Mouse (Mus musculus): Measurements from ENCODE around the gene Gm11985.

Gm11985 gene

GRCm38 (mm10) chr11:7188469-7188868 lies at the start of gene Gm11985:
Gm11985 (minus strand) TSS chr11:7188569.
- WGBS: 90% methylated on average over 13 of the region's 13 CpGs

DNA sequence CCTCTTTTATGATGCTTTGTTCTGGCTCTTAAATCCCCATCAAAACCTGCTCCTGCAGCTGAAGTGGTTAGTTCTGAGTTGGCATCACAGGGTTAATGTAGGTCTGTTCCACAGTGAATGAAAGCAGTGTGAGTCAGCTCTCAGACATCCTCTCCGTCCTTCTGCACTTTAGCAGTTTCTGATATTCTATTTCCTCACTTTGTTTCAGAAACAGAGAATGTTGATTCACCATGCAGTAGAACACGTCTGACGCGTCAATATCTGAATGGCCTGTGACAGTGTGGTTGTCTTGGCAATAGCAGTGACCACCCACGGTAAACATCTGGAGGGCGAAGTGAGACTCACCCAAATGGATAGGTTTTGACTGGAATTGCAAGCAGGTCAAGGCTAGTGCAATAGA lies 49.3 kb upstream of the Gm11985 start:
- WGBS: 60% methylated on average over 6 of the region's 6 CpGs

DNA sequence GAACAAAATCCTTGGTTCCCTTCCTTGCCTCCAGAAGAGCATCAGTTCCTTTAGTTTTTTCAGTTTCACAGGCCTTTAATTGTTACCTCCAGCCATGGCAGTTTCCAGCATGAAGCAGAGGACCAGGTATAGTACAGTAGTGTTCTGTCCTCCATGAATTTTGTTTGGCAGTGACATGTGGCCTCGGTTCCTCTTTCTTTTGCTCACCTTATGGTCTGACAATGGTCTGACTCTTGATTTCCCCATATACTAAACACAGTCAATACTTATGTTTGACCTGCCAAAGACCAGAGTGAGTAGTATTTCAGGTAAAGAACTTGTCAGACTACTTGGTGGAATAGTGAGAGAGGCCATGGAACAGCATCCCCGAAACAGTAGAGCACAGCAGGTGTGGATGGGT lies 48.4 kb upstream of the Gm11985 start:
- 97% methylated on average over 2 of the region's 2 CpGs for WGBS

GRCm38 (mm10) chr11:7234981-7235609 lies 46.7 kb upstream of the Gm11985 start:
- WGBS: 37% methylated on average over 3 of the region's 3 CpGs

DNA sequence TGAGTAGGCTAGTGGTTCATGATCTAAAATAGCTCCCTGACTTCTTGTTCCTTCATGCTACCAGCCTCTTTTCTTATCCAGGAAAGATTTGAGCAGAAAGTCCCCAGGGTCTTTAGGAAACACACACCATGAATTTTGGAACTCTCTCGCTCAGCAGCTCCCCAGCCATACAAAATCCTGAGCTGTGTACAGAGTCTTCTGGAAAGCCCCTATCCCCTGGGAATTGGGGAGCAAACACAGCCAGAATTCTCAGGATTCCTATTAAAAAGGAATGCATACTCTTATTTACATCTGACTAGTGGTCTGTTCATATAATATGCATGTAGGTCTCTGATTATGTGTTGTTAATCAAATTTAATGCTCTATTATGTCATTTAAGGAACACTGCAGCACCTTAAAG lies 46.1 kb upstream of the Gm11985 start:
- 89% methylated on average over 1 of the region's 1 CpGs for WGBS

DNA sequence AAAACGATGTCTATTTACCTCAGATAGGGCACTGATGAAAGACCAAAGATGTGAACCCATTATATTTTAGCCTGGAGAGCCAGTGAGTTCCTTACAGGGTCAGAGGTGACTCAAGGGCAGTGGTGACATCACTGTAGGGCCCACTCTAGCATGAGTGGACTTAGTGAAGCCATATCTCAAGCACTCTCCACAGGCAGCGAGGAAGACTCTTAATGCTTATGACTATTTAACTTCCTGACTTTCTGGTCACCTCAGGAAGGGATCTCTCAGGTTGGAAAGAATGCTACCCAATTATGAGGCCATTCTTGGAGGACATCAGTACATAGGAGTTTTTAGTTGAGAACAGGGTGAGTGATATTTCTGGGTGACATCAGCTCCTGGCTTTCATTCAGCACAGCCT lies 45.0 kb upstream of the Gm11985 start:
- 88% methylated on average over 2 of the region's 2 CpGs for WGBS

DNA sequence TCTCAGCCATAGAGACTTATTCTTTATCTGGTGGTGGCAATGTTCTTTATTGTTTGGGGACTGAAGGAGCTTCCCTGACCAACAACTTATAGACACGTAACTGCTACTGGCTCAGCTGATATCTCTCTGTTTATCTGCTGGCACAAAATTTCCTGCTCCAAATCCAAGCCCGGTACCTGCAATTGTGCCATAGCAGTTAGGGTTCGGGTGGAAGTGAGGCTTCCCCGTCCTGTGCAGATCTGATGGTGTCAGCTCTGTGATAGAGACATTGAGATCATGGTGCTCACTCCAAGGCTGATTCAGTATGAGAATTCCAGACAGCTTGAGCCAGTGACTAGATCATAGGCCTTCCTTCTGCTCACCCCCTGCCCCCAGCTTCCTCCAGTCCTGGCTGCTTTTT lies 43.6 kb upstream of the Gm11985 start:
- 96% methylated on average over 4 of the region's 4 CpGs for WGBS

DNA sequence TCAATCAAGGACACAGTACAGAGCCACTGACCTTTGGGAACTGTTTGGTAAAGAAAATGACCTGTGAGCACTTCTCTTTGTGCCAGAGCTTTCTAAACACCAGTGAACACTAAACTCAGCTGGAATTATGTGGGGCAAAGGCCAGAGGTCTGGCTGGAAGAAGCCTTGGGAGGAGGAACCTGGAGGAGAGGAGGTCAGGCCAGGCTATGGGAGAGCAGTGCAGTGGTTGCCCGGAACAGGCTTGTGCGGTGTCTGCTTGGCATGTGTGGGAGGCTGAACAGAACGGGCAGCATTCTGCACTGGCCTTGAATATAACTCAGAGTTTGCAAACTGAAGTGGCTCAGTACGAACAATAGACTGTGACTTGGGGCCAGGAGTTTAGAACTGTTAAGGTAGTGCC lies 41.6 kb upstream of the Gm11985 start:
- WGBS: 58% methylated on average over 4 of the region's 4 CpGs

DNA sequence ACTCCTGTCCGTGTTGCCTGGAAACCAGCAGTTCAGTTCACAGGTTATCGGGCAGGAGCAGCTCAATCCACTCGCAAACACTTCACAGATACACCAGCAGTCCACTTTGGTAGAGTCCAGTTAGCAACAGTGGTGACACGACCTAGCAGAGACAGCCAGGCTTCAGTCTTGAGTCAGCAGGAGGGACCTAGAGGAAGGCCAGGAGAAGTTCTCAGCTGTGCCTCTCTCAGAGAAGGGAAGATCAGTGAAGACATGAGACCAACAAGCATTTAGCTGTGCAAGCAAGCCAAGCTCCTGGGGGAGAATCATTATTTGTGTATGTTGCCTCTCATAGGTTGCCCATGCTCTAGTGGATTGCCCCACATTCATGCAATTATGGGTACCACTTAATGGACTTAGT lies 39.7 kb upstream of the Gm11985 start:
- 97% methylated on average over 4 of the region's 4 CpGs for WGBS

DNA sequence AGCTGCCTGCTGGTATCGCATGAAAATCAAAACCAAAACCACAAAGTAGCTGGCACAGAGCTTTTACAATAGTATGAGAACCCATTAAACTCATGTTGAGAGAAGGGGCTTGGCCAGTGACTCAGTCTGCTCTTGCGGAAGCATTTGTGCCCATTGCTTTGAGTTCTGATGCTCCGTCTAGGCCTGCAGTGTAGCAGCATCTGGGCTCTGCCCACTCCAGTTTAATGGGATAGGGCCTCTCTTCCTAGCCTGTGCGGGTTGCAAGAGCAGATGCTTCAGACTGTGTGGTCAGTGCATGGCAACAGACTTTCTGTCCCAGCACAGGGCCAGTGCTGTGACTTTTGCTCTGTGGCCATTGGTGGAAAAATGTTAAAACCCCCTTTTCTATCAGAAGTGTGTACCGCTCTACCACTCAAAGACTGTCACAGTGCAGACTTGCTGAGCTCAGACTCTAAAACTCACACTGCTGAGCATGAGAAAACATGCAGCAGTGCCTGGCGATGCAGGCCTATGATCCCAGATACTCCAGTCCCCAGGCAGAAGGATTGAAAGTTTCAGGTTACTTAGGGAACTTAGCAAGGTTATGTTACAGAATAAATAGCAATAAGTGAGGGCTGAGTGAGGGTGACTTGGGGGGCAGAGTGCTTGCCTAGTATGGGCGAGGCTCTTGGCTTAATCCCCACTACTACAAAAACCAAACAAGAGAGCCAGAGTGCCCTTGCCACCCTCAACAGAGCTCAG lies 38.6 kb upstream of the Gm11985 start:
- WGBS: 89% methylated on average over 7 of the region's 7 CpGs

- WGBS: 58% methylated on average over 2 of the region's 2 CpGs
Observed at GRCm38 (mm10) chr11:7226200-7226599, 37.8 kb upstream of the Gm11985 start.

- 82% methylated on average over 8 of the region's 8 CpGs for WGBS
Observed at GRCm38 (mm10) chr11:7221826-7222225, 33.5 kb upstream of the Gm11985 start.

GRCm38 (mm10) chr11:7215703-7216102 lies 27.3 kb upstream of the Gm11985 start:
- WGBS: 15% methylated on average over 8 of the region's 8 CpGs

DNA sequence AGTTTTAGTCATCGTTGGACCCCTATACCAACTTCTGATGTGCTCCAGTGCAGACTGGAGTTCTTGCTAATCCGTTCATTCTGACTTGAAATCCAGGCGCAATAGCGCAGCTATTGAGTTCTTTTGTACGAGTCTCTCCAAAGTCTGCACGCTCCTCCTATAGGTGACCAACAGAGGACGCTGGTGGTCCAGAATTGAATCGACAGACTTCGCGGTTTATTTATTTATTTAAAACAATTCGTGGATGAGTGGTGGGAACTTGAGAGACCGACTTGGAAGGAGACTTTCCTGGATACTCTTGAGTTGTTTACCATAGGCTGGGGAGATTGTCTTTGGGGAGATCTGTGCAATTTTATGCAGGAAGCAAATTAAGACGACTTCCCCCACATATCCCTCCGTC lies 26.4 kb upstream of the Gm11985 start:
- WGBS: 4% methylated on average over 14 of the region's 14 CpGs

DNA sequence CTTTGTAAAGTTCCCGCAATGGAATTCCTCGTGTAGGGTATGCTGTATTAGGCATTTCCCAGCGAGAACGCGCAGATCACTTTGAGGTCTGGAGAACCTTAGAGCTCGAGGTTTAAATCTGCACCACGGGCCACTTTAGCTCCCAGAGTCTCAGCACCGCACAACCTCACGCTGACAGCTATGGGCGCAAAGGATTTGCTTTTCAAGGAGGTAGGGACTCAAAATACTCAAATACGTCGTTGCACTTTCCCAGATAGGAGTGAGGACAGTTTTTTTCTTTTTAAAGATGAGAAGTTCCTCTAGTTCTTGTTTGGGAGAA lies 25.9 kb upstream of the Gm11985 start:
- under 1% methylated on average over 12 of the region's 12 CpGs for WGBS

DNA sequence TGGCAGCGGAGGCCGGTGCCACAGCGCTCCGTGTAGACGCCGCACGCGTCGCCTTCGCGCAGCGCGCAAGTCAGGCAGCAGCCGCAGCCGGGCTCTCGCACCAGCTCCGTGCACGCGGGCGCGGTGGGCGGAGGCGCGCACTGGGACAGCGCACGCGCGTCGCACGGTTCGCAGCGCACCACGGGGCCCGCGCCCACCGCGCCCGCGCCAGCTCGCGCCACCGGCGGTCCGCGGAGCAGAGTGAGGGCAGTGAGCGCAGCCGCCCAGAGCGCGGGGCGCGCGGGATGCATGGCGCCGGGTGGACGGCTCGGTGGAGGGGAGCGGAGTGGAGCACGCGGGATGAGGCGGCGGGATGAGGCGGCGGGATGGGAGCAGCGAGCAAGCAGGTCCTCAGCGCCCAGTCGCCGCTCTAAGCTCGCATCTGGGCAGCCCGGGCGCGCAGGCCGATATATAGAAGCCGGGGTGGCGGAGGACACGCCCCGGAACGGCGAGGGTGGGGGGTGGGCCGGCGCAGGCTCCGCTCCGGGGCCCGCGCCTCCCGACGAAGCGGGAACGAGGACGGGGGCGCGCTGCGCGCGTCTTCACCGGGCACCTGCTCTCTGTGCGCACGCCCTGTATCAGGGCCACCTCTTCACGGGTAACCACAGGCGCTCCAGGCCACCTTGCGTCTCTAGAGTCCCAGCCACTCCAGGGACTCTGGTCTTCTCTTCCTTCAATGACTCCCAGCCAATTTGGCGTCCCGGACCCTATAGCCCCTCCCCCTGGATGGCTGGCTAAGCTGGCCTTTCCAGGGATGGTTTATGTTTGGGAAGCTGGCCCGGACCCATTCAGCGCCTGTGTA lies 25.4 kb upstream of the Gm11985 start, which contains the start of gene Igfbp3:
Gene Igfbp3, minus strand, starts transcription at position 423 of the 841 bp plus-strand sequence.
- WGBS: under 1% methylated on average over 103 of the region's 104 CpGs

DNA sequence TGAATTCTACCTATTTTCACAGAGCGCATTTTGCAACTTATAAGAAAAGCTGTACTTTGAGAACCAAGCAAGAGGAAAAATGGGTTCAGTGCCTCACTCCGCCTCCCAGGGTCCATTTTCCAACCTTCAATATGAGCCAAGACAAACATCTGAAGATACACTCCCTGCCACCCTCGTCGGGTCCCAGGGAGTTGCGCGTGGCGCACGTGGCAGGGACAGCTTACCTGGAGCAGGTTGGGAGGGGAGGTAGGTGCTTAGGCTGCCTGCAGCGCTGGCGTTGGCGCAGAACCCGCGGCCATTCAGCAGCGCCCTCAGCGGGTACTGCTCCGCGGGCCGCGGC lies 24.8 kb upstream of the Gm11985 start:
- 1% methylated on average over 19 of the region's 19 CpGs for WGBS

GRCm38 (mm10) chr11:7212126-7212798 lies 23.9 kb upstream of the Gm11985 start:
- WGBS: 23% methylated on average over 17 of the region's 17 CpGs

DNA sequence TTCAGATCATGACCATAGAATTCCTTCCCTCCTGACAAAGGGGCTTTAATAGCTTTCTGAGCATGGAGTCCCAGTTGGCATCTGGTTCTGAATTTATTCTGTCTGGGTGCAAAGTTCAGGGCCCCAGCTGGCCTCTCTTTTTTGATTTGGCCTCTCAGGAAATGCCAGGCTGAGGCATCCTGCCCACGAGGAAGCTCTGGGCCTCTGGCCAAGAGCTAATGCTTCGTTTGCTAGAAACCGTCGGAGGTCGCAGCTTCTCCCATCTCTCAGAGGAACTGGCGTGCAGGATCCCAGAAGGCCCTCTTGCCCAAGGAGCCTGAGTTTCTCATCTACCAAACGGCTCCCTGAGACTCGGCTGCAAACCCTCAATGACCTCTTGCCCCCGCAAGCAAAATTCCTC lies 22.8 kb upstream of the Gm11985 start:
- 41% methylated on average over 9 of the region's 9 CpGs for WGBS

DNA sequence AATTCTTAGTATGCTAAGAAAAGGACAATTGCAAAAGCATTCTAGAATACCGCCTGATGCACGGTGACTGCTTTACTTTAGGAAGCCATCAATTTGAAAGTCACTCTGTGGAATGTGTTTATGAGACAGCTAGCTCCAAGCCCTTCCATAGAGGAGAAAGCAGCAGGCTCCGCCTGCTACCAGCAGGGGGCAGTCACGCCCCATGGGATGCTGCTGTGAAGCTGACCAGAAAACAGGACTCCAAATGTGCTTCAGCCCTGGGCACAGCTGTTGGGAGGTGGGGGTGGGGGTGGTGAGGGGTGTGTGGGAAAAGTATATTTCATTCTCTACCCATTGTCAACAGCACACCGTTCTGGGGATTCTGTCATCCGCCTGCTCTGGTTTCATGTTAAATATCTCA lies 22.0 kb upstream of the Gm11985 start:
- 21% methylated on average over 6 of the region's 6 CpGs for WGBS

- WGBS: 94% methylated on average over 9 of the region's 9 CpGs
Observed at GRCm38 (mm10) chr11:7203846-7204245, 15.5 kb upstream of the Gm11985 start.

- WGBS: 87% methylated on average over 7 of the region's 7 CpGs
Observed at GRCm38 (mm10) chr11:7202206-7202605, 13.8 kb upstream of the Gm11985 start.
